Mouse (Mus musculus): ENCODE results near the gene Dlk1. TPM values are rescaled to one million over a fixed set of nuclear protein-coding genes. Genes with fewer than 3 reads are reported as not detected.

Gene Dlk1
- polyA plus RNA-seq, 1 experiment from 2014 or later, result 540 TPM

GRCm38 (mm10) chr12:109495016-109495644 is 42.5 kb downstream of the Dlk1 start:
- WGBS (ENCODE audit: insufficient replicate concordance), result 70% methylated on average over 20 of the region's 20 CpGs
- Histone ChIP-seq H3K4me2 (no peak overlapping the region), H3K9me3 (replicated peaks) (no peaks in the 10 kb centered on the region), H3K9ac (no peak overlapping the region), H3K36me3 (no peaks in the 10 kb centered on the region), H3K4me1 (peaks cover 13% of the 10 kb centered on the region; the same call in 1 of the 2 replicates), H3K27me3 (replicated peaks) (no peaks in the 10 kb centered on the region; the same call in 1 of the 2 replicates), H3K27ac (0 out of 2 replicates have a peak overlapping the region, but pooled peaks have one; percentile 6), H3K4me3 (no peak overlapping the region)
- no peak for ATAC-seq

DNA sequence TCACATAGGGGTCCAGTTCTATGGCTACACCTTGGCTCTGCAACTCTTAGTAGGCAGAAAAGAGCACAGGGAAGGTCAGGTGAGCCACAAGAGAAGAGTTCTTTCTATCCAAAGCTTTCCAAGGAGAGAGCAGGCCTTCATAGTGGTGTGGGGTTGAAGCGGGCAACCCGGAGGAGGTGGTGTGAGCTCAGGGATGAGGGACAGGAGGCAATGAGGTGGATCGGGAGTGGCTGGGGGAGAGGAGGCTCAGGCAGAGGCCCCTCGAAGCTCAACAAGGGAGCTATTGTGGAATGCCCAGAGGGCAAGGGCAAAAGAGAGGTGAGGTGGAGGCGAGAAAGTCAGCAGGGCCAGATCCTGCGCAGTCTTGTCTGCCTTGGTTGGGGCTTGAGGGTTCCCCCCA is 43.8 kb downstream of the Dlk1 start:
- Histone ChIP-seq H3K27ac (0 out of 2 replicates have a peak overlapping the region, but pooled peaks have one; percentile 7), H3K4me3 (no peak overlapping the region), H3K36me3 (no peaks in the 10 kb centered on the region), H3K27me3 (replicated peaks) (no peaks in the 10 kb centered on the region; the same call in 1 of the 2 replicates), H3K9ac (no peak overlapping the region), H3K4me2 (no peak overlapping the region), H3K4me1 (peaks cover 19% of the 10 kb centered on the region; the same call in 1 of the 2 replicates), H3K9me3 (replicated peaks) (no peaks in the 10 kb centered on the region)
- ATAC-seq, result no peak
- WGBS (ENCODE audit: insufficient replicate concordance), result 72% methylated on average over 6 of the region's 6 CpGs

GRCm38 (mm10) chr12:109500992-109501391 is 48.4 kb downstream of the Dlk1 start:
- H3K36me3 ChIP-seq, result no peaks in the 10 kb centered on the region
- H3K4me2 ChIP-seq, result no peak overlapping the region
- no peak overlapping the region for H3K4me3 ChIP-seq
- whole genome bisulfite sequencing (ENCODE audit: insufficient replicate concordance), result 25% methylated on average over 4 of the region's 4 CpGs
- ATAC-seq, result peak; percentile 77
- H3K9me3 ChIP-seq (replicated peaks), result no peaks in the 10 kb centered on the region
- H3K27me3 ChIP-seq (replicated peaks), result no peaks in the 10 kb centered on the region
- 0 out of 2 replicates have a peak, but pooled peaks cover 16% of the 10 kb centered on the region for H3K4me1 ChIP-seq
- no peak overlapping the region for H3K9ac ChIP-seq
- H3K27ac ChIP-seq, result peak overlapping the region; percentile 72

GRCm38 (mm10) chr12:109502360-109503040 is 49.9 kb downstream of the Dlk1 start:
- 0 out of 2 replicates have a peak, but pooled peaks cover 16% of the 10 kb centered on the region for H3K4me1 ChIP-seq

DNA sequence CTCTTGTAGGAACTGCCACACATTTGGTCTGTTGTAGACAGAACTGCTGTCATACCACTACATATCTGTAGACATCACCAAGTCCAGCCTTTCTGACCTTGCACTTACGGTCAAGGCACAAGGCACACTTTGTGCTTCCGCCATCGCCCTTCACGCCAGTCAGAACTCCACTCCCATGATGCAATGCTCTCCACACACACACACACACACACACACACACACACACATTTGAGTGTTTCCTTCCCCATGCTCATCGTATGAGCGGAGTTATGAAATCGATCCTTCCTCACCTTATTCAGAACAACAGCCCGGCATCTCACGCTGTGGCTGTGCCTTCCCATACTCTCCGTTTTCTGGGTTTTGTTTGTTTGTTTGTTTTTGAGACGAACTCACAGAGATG is 55.1 kb downstream of the Dlk1 start:
- Histone ChIP-seq H3K4me1 (peaks cover 48% of the 10 kb centered on the region), H3K9me3 (replicated peaks) (no peaks in the 10 kb centered on the region), H3K4me2 (no peak overlapping the region), H3K4me3 (no peak overlapping the region), H3K27ac (no peak overlapping the region), H3K9ac (no peak overlapping the region), H3K27me3 (replicated peaks) (no peaks in the 10 kb centered on the region), H3K36me3 (no peaks in the 10 kb centered on the region)
- 75% methylated on average over 11 of the region's 11 CpGs for WGBS (ENCODE audit: insufficient replicate concordance)
- ATAC-seq, result no peak

More at GRCm38 (mm10) chr12:109502360-109503040, 49.9 kb downstream of the Dlk1 start:
- ATAC-seq, result no peak
- no peak overlapping the region for H3K4me3 ChIP-seq
- H3K36me3 ChIP-seq, result no peaks in the 10 kb centered on the region
- peak overlapping the region; percentile 47; the same call in 1 of the 2 replicates for H3K27ac ChIP-seq
- H3K9me3 ChIP-seq (replicated peaks), result no peaks in the 10 kb centered on the region
- no peaks in the 10 kb centered on the region for H3K27me3 ChIP-seq (replicated peaks)
- WGBS (ENCODE audit: insufficient replicate concordance), result 75% methylated on average over 6 of the region's 6 CpGs
- no peak overlapping the region for H3K9ac ChIP-seq
- H3K4me2 ChIP-seq, result no peak overlapping the region

GRCm38 (mm10) chr12:109508495-109509454 is 56.2 kb downstream of the Dlk1 start:
- Histone ChIP-seq H3K9ac (no peak overlapping the region), H3K27me3 (replicated peaks) (no peaks in the 10 kb centered on the region), H3K4me2 (no peak overlapping the region), H3K27ac (peak overlapping the region; percentile 38), H3K36me3 (no peaks in the 10 kb centered on the region), H3K9me3 (replicated peaks) (no peaks in the 10 kb centered on the region), H3K4me3 (no peak overlapping the region), H3K4me1 (peaks cover 59% of the 10 kb centered on the region)
- 27% methylated on average over 20 of the region's 20 CpGs for WGBS (ENCODE audit: insufficient replicate concordance)
- ATAC-seq, result no peak

DNA sequence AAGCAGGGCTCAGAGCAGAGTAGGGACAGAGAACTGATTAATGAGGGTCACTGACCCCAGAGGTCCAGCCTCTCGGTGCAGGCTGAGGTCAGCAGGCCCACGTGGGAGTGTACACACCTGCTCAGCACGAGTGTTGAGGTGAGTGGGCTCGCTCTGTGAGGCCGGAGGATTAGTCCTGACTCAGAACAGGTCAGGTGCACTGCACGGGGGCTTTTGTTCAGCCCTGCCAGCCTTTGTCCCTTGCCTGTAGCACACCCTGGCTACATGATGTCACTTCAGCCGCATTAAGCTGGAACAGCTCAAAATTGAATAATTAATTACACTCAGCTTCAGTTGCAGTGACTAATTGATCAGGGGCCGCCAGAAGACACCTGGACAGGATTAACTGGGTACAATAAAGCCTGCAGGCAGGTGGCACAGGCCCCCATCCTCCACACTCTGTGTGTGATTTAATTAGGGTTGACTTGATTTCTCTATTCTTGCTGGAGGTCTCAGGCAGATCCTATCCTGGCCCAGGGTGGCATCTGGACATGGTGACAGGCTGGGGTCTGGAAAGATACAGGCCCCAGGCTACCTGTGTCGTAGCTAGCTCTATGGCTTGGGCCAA is 57.0 kb downstream of the Dlk1 start:
- WGBS (ENCODE audit: insufficient replicate concordance), result 50% methylated on average over 9 of the region's 9 CpGs
- Histone ChIP-seq H3K9ac (no peak overlapping the region), H3K27ac (peak overlapping the region; percentile 59), H3K36me3 (no peaks in the 10 kb centered on the region), H3K4me2 (no peak overlapping the region), H3K4me3 (no peak overlapping the region), H3K4me1 (peaks cover 59% of the 10 kb centered on the region), H3K27me3 (replicated peaks) (no peaks in the 10 kb centered on the region), H3K9me3 (replicated peaks) (no peaks in the 10 kb centered on the region)
- ATAC-seq, result no peak

GRCm38 (mm10) chr12:109510247-109510646 is 57.6 kb downstream of the Dlk1 start:
- H3K4me3 ChIP-seq, result no peak overlapping the region
- no peak overlapping the region for H3K9ac ChIP-seq
- H3K36me3 ChIP-seq, result no peaks in the 10 kb centered on the region
- H3K9me3 ChIP-seq (replicated peaks), result no peaks in the 10 kb centered on the region
- peaks cover 55% of the 10 kb centered on the region for H3K4me1 ChIP-seq
- peak overlapping the region; percentile 59 for H3K27ac ChIP-seq
- 66% methylated on average over 8 of the region's 8 CpGs for WGBS (ENCODE audit: insufficient replicate concordance)
- H3K27me3 ChIP-seq (replicated peaks), result no peaks in the 10 kb centered on the region
- no peak overlapping the region for H3K4me2 ChIP-seq
- ATAC-seq, result no peak

- no peaks in the 10 kb centered on the region for H3K9me3 ChIP-seq (replicated peaks)
- H3K27ac ChIP-seq, result peak overlapping the region; percentile 66; the same call in 1 of the 2 replicates
- H3K36me3 ChIP-seq, result no peaks in the 10 kb centered on the region
- ATAC-seq, result no peak
- no peak overlapping the region for H3K4me2 ChIP-seq
- no peaks in the 10 kb centered on the region for H3K27me3 ChIP-seq (replicated peaks)
- 69% methylated on average over 8 of the region's 8 CpGs for WGBS (ENCODE audit: insufficient replicate concordance)
- H3K4me3 ChIP-seq, result no peak overlapping the region
- peaks cover 52% of the 10 kb centered on the region for H3K4me1 ChIP-seq
- no peak overlapping the region for H3K9ac ChIP-seq
These were observed 58.8 kb downstream of the Dlk1 start for GRCm38 (mm10) chr12:109511456-109511855.

- 20% methylated on average over 13 of the region's 13 CpGs for WGBS (ENCODE audit: insufficient replicate concordance)
- H3K27ac ChIP-seq, result peak overlapping the region; percentile 66
- no peak overlapping the region for H3K4me2 ChIP-seq
- no peaks in the 10 kb centered on the region for H3K36me3 ChIP-seq
- no peak overlapping the region for H3K9ac ChIP-seq
- H3K4me1 ChIP-seq, result peaks cover 52% of the 10 kb centered on the region
- peak; percentile 73 for ATAC-seq
- H3K9me3 ChIP-seq (replicated peaks), result no peaks in the 10 kb centered on the region
- H3K27me3 ChIP-seq (replicated peaks), result no peaks in the 10 kb centered on the region
- no peak overlapping the region for H3K4me3 ChIP-seq
These were observed 59.7 kb downstream of the Dlk1 start for GRCm38 (mm10) chr12:109512151-109512907.
